Mouse (Mus musculus) heart, adult 2 months (tissue): Measurements from ENCODE around the gene Nlk.

ENCODE experiments used
- CTCF ChIP-seq: fragments of 200-600 bp; IDR thresholded peaks from 2 replicates; pipeline ENCODE4 v1.8.1; 2022; ENCODE audit warnings: antibody characterized with exemption, mild to moderate bottlenecking, moderate library complexity
- POLR2A ChIP-seq: fragments of 200-500 bp; IDR thresholded peaks from 2 replicates; pipeline ENCODE4 v1.6.1; 2011; ENCODE audit warnings: mild to moderate bottlenecking, low read depth, low read length, control low read depth; ENCODE audit not compliant: insufficient read depth

DNA sequence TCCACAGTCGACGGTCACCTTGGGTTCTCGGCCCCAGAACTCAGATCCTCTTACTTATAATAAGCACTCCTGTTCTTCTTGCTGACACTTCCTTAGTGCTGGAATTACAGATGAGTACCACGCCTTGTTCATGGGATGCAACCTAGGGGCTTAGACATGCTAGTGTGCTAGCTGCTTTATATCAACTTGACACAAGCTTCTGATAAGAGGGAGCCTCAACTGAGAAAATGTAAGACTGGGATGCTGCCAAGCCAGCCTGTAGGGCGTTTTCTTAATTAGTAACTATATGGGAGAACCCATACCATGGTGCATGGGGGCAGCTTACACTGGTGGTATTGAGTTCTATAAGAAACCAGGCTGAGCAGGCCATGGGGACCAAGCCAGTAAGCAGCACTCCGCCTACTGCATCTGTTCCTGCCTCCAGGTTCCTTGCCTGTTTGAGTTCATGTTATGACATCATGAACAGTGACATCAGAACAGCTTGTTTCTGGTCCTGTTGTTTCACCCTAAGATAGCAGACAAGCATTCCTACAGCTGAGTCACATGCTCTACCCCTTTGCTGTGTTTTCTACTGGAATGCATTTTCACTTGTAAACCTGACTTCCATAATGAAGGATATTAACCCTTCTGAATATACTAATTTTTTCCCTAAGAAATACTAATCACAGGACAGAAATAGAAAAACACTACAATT, 102.8 kb downstream of the Nlk start:
- TF ChIP-seq POLR2A (no peak), CTCF (no peak)
